Mouse (Mus musculus) testis, postnatal 14 days (tissue): Measurements from ENCODE around the gene Elmo1.

Source experiments
- DNase-seq: peaks from one replicate; pipeline ENCODE4 v3.0.0; 2021; ENCODE audit warnings: low spot score

Elmo1 gene

GRCm38 (mm10) chr13:20121385-20122043 lies 31.1 kb downstream of the Elmo1 start:
- no peak for DNase-seq

GRCm38 (mm10) chr13:20123975-20124374 lies 33.6 kb downstream of the Elmo1 start:
- DNase-seq: no peak

GRCm38 (mm10) chr13:20124965-20125364 lies 34.6 kb downstream of the Elmo1 start:
- DNase-seq: no peak

GRCm38 (mm10) chr13:20125845-20126244 lies 35.4 kb downstream of the Elmo1 start:
- no peak for DNase-seq

GRCm38 (mm10) chr13:20127553-20127952 lies 37.2 kb downstream of the Elmo1 start:
- DNase-seq: no peak

- DNase-seq: no peak
Observed at GRCm38 (mm10) chr13:20128097-20128496, 37.7 kb downstream of the Elmo1 start.

GRCm38 (mm10) chr13:20130731-20131130 lies 40.3 kb downstream of the Elmo1 start:
- DNase-seq: no peak

GRCm38 (mm10) chr13:20131322-20131997 lies 41.1 kb downstream of the Elmo1 start:
- no peak for DNase-seq

GRCm38 (mm10) chr13:20131998-20132371 lies 41.6 kb downstream of the Elmo1 start:
- no peak for DNase-seq

GRCm38 (mm10) chr13:20133602-20134394 lies 43.4 kb downstream of the Elmo1 start:
- no peak for DNase-seq

- DNase-seq: no peak
Observed at GRCm38 (mm10) chr13:20134395-20135225, 44.2 kb downstream of the Elmo1 start.

GRCm38 (mm10) chr13:20136753-20137152 lies 46.4 kb downstream of the Elmo1 start:
- DNase-seq: no peak

GRCm38 (mm10) chr13:20138466-20138865 lies 48.1 kb downstream of the Elmo1 start:
- no peak for DNase-seq

GRCm38 (mm10) chr13:20139060-20139459 lies 48.7 kb downstream of the Elmo1 start:
- no peak for DNase-seq

GRCm38 (mm10) chr13:20139825-20140665 lies 49.6 kb downstream of the Elmo1 start:
- DNase-seq: no peak

GRCm38 (mm10) chr13:20142637-20143036 lies 52.2 kb downstream of the Elmo1 start:
- no peak for DNase-seq

- no peak for DNase-seq
Observed at GRCm38 (mm10) chr13:20146848-20147247, 56.5 kb downstream of the Elmo1 start.

GRCm38 (mm10) chr13:20147736-20148135 lies 57.3 kb downstream of the Elmo1 start:
- DNase-seq: no peak

- DNase-seq: no peak
Observed at GRCm38 (mm10) chr13:20150130-20150835, 59.9 kb downstream of the Elmo1 start.

- DNase-seq: no peak
Observed at GRCm38 (mm10) chr13:20151302-20151978, 61.0 kb downstream of the Elmo1 start.
